Mouse (Mus musculus): ENCODE measurements around the gene Cds1. TPM values are rescaled to one million over a fixed set of nuclear protein-coding genes. Genes with fewer than 3 reads are reported as not detected.

Cds1 gene
- polyA plus RNA-seq, 2 experiments = 0.23 to 0.29 TPM

GRCm38 (mm10) chr5:101768558-101768957 lies 3.6 kb downstream of the Cds1 start:
- Histone ChIP-seq H3K27ac (no peak overlapping the region), H3K27me3 (ENCODE audit: control insufficient read depth, insufficient read depth, low read length) (peaks cover 44% of the 10 kb centered on the region), H3K9me3 (ENCODE audit: control insufficient read depth, low read length) (no peaks in the 10 kb centered on the region), H3K9ac (replicated peaks) (no peak overlapping the region), H3K4me1 (replicated peaks; ENCODE audit: control insufficient read depth in 2 of 2, insufficient read depth in 2 of 2, low read length in 1 of 2) (no peaks in the 10 kb centered on the region), H3K4me3 (ENCODE audit: insufficient read depth in 1 of 2, low read depth in 2 of 2, low read length in 2 of 2) (no peak overlapping the region), H3K36me3 (replicated peaks; ENCODE audit: control insufficient read depth, insufficient read depth, low read depth) (no peaks in the 10 kb centered on the region), H3K4me2 (ENCODE audit: low read depth) (no peak overlapping the region)
- no peak for TF ChIP-seq EP300 (IDR thresholded peaks at IDR 0.05; ENCODE audit: low read depth)
- TF ChIP-seq CTCF (IDR thresholded peaks at IDR 0.05; ENCODE audit: low read depth) = no peak
- 71% methylated on average over 7 of the region's 7 CpGs for WGBS (ENCODE audit: insufficient replicate concordance)
- ATAC-seq (ENCODE audit: insufficient read depth) (no peak), DNase-seq (ENCODE audit: low read depth in 3 of 3, low spot score in 3 of 3) (no peak)

GRCm38 (mm10) chr5:101772621-101773020 lies 7.7 kb downstream of the Cds1 start:
- 76% methylated on average over 9 of the region's 9 CpGs for WGBS (ENCODE audit: insufficient replicate concordance)
- DNase-seq (ENCODE audit: low read depth in 3 of 3, low spot score in 3 of 3) = no peak

GRCm38 (mm10) chr5:101775262-101775661 lies 10.3 kb downstream of the Cds1 start:
- no peaks in the 10 kb centered on the region for H3K9me3 ChIP-seq (ENCODE audit: control insufficient read depth, low read length)
- WGBS (ENCODE audit: insufficient replicate concordance) = 65% methylated on average over 8 of the region's 8 CpGs
- no peak for TF ChIP-seq EP300 (IDR thresholded peaks at IDR 0.05; ENCODE audit: low read depth)
- no peak for TF ChIP-seq CTCF (IDR thresholded peaks at IDR 0.05; ENCODE audit: low read depth)
- H3K9ac ChIP-seq (replicated peaks) = no peak overlapping the region
- ATAC-seq (ENCODE audit: insufficient read depth) (no peak), DNase-seq (ENCODE audit: low read depth in 3 of 3, low spot score in 3 of 3) (no peak)
- no peaks in the 10 kb centered on the region for H3K4me1 ChIP-seq (replicated peaks; ENCODE audit: control insufficient read depth in 2 of 2, insufficient read depth in 2 of 2, low read length in 1 of 2)
- H3K27ac ChIP-seq = no peak overlapping the region
- no peaks in the 10 kb centered on the region for H3K27me3 ChIP-seq (ENCODE audit: control insufficient read depth, insufficient read depth, low read length)
- no peak overlapping the region for H3K4me3 ChIP-seq (ENCODE audit: insufficient read depth in 1 of 2, low read depth in 2 of 2, low read length in 2 of 2)
- no peaks in the 10 kb centered on the region for H3K36me3 ChIP-seq (replicated peaks; ENCODE audit: control insufficient read depth, insufficient read depth, low read depth)
- no peak overlapping the region for H3K4me2 ChIP-seq (ENCODE audit: low read depth)

More at GRCm38 (mm10) chr5:101772621-101773020, 7.7 kb downstream of the Cds1 start:
- Histone ChIP-seq H3K4me2 (ENCODE audit: low read depth) (no peak overlapping the region), H3K27ac (no peak overlapping the region), H3K27me3 (ENCODE audit: control insufficient read depth, insufficient read depth, low read length) (peaks cover 5% of the 10 kb centered on the region), H3K9me3 (ENCODE audit: control insufficient read depth, low read length) (no peaks in the 10 kb centered on the region), H3K36me3 (replicated peaks; ENCODE audit: control insufficient read depth, insufficient read depth, low read depth) (no peaks in the 10 kb centered on the region), H3K9ac (replicated peaks) (no peak overlapping the region), H3K4me3 (ENCODE audit: insufficient read depth in 1 of 2, low read depth in 2 of 2, low read length in 2 of 2) (no peak overlapping the region), H3K4me1 (replicated peaks; ENCODE audit: control insufficient read depth in 2 of 2, insufficient read depth in 2 of 2, low read length in 1 of 2) (no peaks in the 10 kb centered on the region)
- no peak for ATAC-seq (ENCODE audit: insufficient read depth)
- TF ChIP-seq CTCF (IDR thresholded peaks at IDR 0.05; ENCODE audit: low read depth) = no peak
- no peak for TF ChIP-seq EP300 (IDR thresholded peaks at IDR 0.05; ENCODE audit: low read depth)

GRCm38 (mm10) chr5:101776528-101776927 lies 11.6 kb downstream of the Cds1 start:
- Histone ChIP-seq H3K36me3 (replicated peaks; ENCODE audit: control insufficient read depth, insufficient read depth, low read depth) (no peaks in the 10 kb centered on the region), H3K4me3 (ENCODE audit: insufficient read depth in 1 of 2, low read depth in 2 of 2, low read length in 2 of 2) (no peak overlapping the region), H3K9ac (replicated peaks) (no peak overlapping the region), H3K4me1 (replicated peaks; ENCODE audit: control insufficient read depth in 2 of 2, insufficient read depth in 2 of 2, low read length in 1 of 2) (no peaks in the 10 kb centered on the region), H3K27me3 (ENCODE audit: control insufficient read depth, insufficient read depth, low read length) (no peaks in the 10 kb centered on the region), H3K27ac (no peak overlapping the region), H3K9me3 (ENCODE audit: control insufficient read depth, low read length) (no peaks in the 10 kb centered on the region), H3K4me2 (ENCODE audit: low read depth) (no peak overlapping the region)
- no peak for ATAC-seq (ENCODE audit: insufficient read depth)
- 68% methylated on average over 8 of the region's 8 CpGs for WGBS (ENCODE audit: insufficient replicate concordance)
- no peak for DNase-seq (ENCODE audit: low read depth in 3 of 3, low spot score in 3 of 3)
- TF ChIP-seq EP300 (IDR thresholded peaks at IDR 0.05; ENCODE audit: low read depth) = no peak
- no peak for TF ChIP-seq CTCF (IDR thresholded peaks at IDR 0.05; ENCODE audit: low read depth)

- H3K27me3 ChIP-seq (ENCODE audit: control insufficient read depth, insufficient read depth, low read length) = no peaks in the 10 kb centered on the region
- H3K36me3 ChIP-seq (replicated peaks; ENCODE audit: control insufficient read depth, insufficient read depth, low read depth) = no peaks in the 10 kb centered on the region
- H3K4me1 ChIP-seq (replicated peaks; ENCODE audit: control insufficient read depth in 2 of 2, insufficient read depth in 2 of 2, low read length in 1 of 2) = no peaks in the 10 kb centered on the region
- H3K4me2 ChIP-seq (ENCODE audit: low read depth) = no peak overlapping the region
- WGBS (ENCODE audit: insufficient replicate concordance) = 73% methylated on average over 15 of the region's 15 CpGs
- no peak overlapping the region for H3K4me3 ChIP-seq (ENCODE audit: insufficient read depth in 1 of 2, low read depth in 2 of 2, low read length in 2 of 2)
- DNase-seq (ENCODE audit: low read depth in 3 of 3, low spot score in 3 of 3) = no peak
- H3K9me3 ChIP-seq (ENCODE audit: control insufficient read depth, low read length) = no peaks in the 10 kb centered on the region
- no peak overlapping the region for H3K27ac ChIP-seq
- TF ChIP-seq CTCF (IDR thresholded peaks at IDR 0.05; ENCODE audit: low read depth) = no peak
- TF ChIP-seq EP300 (IDR thresholded peaks at IDR 0.05; ENCODE audit: low read depth) = no peak
- no peak for ATAC-seq (ENCODE audit: insufficient read depth)
- no peak overlapping the region for H3K9ac ChIP-seq (replicated peaks)
Measured at GRCm38 (mm10) chr5:101779376-101779863, 14.5 kb downstream of the Cds1 start.

All from liver, embryonic 14.5 days (tissue).